Mouse (Mus musculus) intestine, embryonic 14.5 days (tissue): Measurements from ENCODE around the gene Numa1. TPM values are rescaled to one million over a fixed set of nuclear protein-coding genes. Genes with fewer than 3 reads are reported as not detected.
"Not testable (repeated sequence)": the region's sequence is repeated elsewhere in the genome, so short reads cannot be mapped to it uniquely, and the experiment has no call there.

Source experiments
- ATAC-seq: fragments of 200-750 bp; cut with Nextera tagmentation; replicated peaks from 2 replicates; pipeline ENCODE4 v1.8.0; 2017; ENCODE audit warnings: low read depth, moderate number of reproducible peaks, moderate TSS enrichment, moderate library complexity; ENCODE audit not compliant: low FRiP score, low TSS enrichment
- DNase-seq: peaks from one replicate; pipeline ENCODE4 v3.0.0-alpha.2; 2018; ENCODE audit warnings: low spot score
- H3K27ac ChIP-seq: fragments of 300-500 bp; sonication (generic); 2 replicates; pipeline ENCODE4 v1.5.1; 2014; ENCODE audit warnings: low read depth, mild to moderate bottlenecking, control low read depth
- H3K27me3 ChIP-seq: fragments of 300-500 bp; sonication (generic); replicated peaks from 2 replicates; pipeline ENCODE4 v1.6.1; 2014; ENCODE audit warnings: low read length, control low read depth; ENCODE audit not compliant: control insufficient read depth, insufficient read depth
- H3K36me3 ChIP-seq: fragments of 300-500 bp; sonication (generic); 2 replicates; pipeline ENCODE4 v1.6.1; 2014; ENCODE audit warnings: low read length, control low read depth; ENCODE audit not compliant: control insufficient read depth, insufficient read depth
- H3K4me1 ChIP-seq: fragments of 300-500 bp; sonication (generic); replicated peaks from 2 replicates; pipeline ENCODE4 v1.6.1; 2014; ENCODE audit warnings: low read length, control low read depth, mixed read lengths; ENCODE audit not compliant: control insufficient read depth, insufficient read depth
- H3K4me2 ChIP-seq: fragments of 300-500 bp; sonication (generic); 2 replicates; pipeline ENCODE4 v1.6.1; 2014; ENCODE audit warnings: low read length
- H3K4me3 ChIP-seq: fragments of 300-500 bp; sonication (generic); 2 replicates; pipeline ENCODE4 v1.5.1; 2014; ENCODE audit warnings: low read depth, low read length, control low read depth, mixed read lengths
- H3K9ac ChIP-seq: fragments of 300-500 bp; sonication (generic); 2 replicates; pipeline ENCODE4 v1.6.1; 2014; ENCODE audit warnings: mild to moderate bottlenecking, low read length
- H3K9me3 ChIP-seq: fragments of 300-500 bp; sonication (generic); 2 replicates; pipeline ENCODE4 v1.6.1; 2016; ENCODE audit warnings: low read length, control low read depth; ENCODE audit not compliant: control insufficient read depth
- WGBS: fragments of 180-500 bp; shearing (Covaris S2); extraction: QIAGEN DNeasy Blood & Tissue Kit; methylation state at CpG from one replicate; pipeline ENCODE4 v1.1.7; 2014; 5-methylcytosine and 5-hydroxymethylcytosine counted together
- polyA plus RNA-seq: library from polyadenylated mRNA; unstranded; fragments of >200 nt; fragmentation: Nextera tagmentation; extraction: Ambion mirVana; gene quantifications from 2 replicates; pipeline ENCODE4 v1.2.1, GENCODE M21; 2014

The Numa1 gene
- polyA plus RNA-seq, 1 experiment from 2014 or later: 99.6 TPM

GRCm38 (mm10) chr7:101928093-101928492, 5.8 kb upstream of the Numa1 start:
- H3K27me3 ChIP-seq: no peaks in the 10 kb centered on the region
- 83% methylated on average over 3 of the region's 3 CpGs for WGBS
- H3K9me3 ChIP-seq: no peaks in the 10 kb centered on the region
- no peak overlapping the region for H3K4me3 ChIP-seq
- ATAC-seq: no peak
- H3K36me3 ChIP-seq: no peaks in the 10 kb centered on the region
- no peak overlapping the region for H3K4me2 ChIP-seq
- peaks cover 2% of the 10 kb centered on the region; the same call in 1 of the 2 replicates for H3K4me1 ChIP-seq
- H3K9ac ChIP-seq: no peak overlapping the region
- no peak overlapping the region for H3K27ac ChIP-seq
- DNase-seq: no peak

DNA sequence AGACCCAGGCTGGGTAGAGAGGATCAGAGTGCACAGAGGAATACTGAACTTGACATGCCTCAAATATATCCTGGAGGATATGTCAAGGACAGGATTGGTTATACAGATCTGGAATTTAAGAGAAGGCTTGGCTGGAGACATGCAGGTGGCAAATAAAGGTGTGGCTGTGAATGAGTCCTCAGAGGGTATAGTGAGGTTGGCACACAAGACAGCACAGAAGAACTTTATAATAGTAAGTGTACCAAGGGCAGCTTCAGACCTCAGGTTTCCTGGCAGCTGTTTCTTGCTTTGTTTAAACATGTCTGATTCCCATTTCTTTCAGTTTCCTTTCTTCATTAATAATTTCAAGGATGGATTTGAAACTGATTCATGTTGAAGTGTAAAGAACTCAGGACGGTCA, 1.4 kb upstream of the Numa1 start:
- H3K9ac ChIP-seq: peak overlapping the region; percentile 62; the same call in 1 of the 2 replicates
- ATAC-seq: no peak
- no peaks in the 10 kb centered on the region for H3K36me3 ChIP-seq
- peaks cover 7% of the 10 kb centered on the region; the same call in 1 of the 2 replicates for H3K4me1 ChIP-seq
- H3K4me2 ChIP-seq: peak overlapping the region; percentile 77
- H3K9me3 ChIP-seq: no peaks in the 10 kb centered on the region
- H3K4me3 ChIP-seq: peak overlapping the region; percentile 88; the same call in 1 of the 2 replicates
- WGBS: 78% methylated on average over 1 of the region's 1 CpGs
- no peak for DNase-seq
- no peaks in the 10 kb centered on the region for H3K27me3 ChIP-seq
- no peak overlapping the region for H3K27ac ChIP-seq

GRCm38 (mm10) chr7:101933300-101933699, 611 bp upstream of the Numa1 start:
- H3K27ac ChIP-seq: peak overlapping the region; percentile 82
- DNase-seq (no peak), ATAC-seq (peak; percentile 36; the same call in 1 of the 2 replicates)
- H3K36me3 ChIP-seq: no peaks in the 10 kb centered on the region
- 4% methylated on average over 15 of the region's 15 CpGs for WGBS
- H3K9me3 ChIP-seq: no peaks in the 10 kb centered on the region
- H3K27me3 ChIP-seq: no peaks in the 10 kb centered on the region
- peak overlapping the region; percentile 77 for H3K4me2 ChIP-seq
- H3K9ac ChIP-seq: peak overlapping the region; percentile 62
- peaks cover 7% of the 10 kb centered on the region; the same call in 1 of the 2 replicates for H3K4me1 ChIP-seq
- peak overlapping the region; percentile 88 for H3K4me3 ChIP-seq

GRCm38 (mm10) chr7:101935957-101936356, 2.0 kb downstream of the Numa1 start:
- H3K9me3 ChIP-seq: no peaks in the 10 kb centered on the region
- H3K36me3 ChIP-seq: 0 out of 2 replicates have a peak, but pooled peaks cover 4% of the 10 kb centered on the region
- H3K27me3 ChIP-seq: no peaks in the 10 kb centered on the region
- no peak overlapping the region for H3K9ac ChIP-seq
- no peak overlapping the region for H3K27ac ChIP-seq
- H3K4me2 ChIP-seq: no peak overlapping the region
- peaks cover 7% of the 10 kb centered on the region; the same call in 1 of the 2 replicates for H3K4me1 ChIP-seq
- 99% methylated on average over 4 of the region's 4 CpGs for whole genome bisulfite sequencing
- no peak overlapping the region for H3K4me3 ChIP-seq
- ATAC-seq: no peak
- DNase-seq: no peak

DNA sequence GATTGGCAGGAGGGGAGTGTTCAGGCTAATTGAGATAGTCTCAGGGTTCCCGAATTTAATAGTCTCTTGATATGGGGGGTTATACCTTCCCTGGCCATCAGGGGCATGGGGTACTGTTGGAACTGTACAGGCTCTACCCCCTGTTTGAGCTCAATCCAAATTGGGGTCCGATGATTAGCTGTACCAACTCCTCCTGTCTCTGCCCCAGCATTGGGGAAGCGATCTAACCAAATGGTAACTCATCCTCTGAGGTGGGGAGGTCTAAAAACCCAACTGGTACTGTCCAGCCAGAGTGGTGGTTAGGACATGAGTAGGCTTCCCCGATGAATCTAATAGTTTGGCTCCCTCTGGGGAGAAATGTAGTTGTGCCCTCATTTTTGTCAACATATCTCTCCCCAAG, 3.1 kb downstream of the Numa1 start:
- no peak overlapping the region for H3K9ac ChIP-seq
- no peak overlapping the region for H3K27ac ChIP-seq
- 99% methylated on average over 4 of the region's 4 CpGs for WGBS
- H3K36me3 ChIP-seq: 0 out of 2 replicates have a peak, but pooled peaks cover 4% of the 10 kb centered on the region
- H3K4me2 ChIP-seq: no peak overlapping the region
- H3K4me1 ChIP-seq: peaks cover 7% of the 10 kb centered on the region; the same call in 1 of the 2 replicates
- H3K27me3 ChIP-seq: no peaks in the 10 kb centered on the region
- H3K9me3 ChIP-seq: no peaks in the 10 kb centered on the region
- ATAC-seq (no peak), DNase-seq (no peak)
- H3K4me3 ChIP-seq: no peak overlapping the region

DNA sequence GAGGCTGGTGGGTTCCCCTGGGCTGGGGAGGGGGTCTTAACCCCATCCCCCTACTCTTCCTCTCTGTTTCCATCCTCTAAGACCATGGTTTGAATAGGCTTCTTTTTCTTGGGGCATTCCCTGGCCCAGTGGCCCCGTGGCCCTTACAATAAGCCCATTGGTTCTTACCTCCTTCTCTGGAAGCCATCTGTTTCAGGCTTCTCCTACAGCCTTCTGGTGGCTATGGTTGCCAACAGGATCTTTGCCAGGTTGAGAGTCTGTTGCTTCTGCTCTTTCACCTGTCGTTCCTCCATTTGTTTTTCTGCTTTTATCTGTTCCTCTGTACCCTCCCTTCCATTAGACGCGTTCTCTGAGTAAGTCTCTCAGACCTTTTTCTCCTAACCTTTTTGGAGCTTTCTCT, 3.7 kb downstream of the Numa1 start:
- no peak overlapping the region for H3K27ac ChIP-seq
- WGBS: 92% methylated on average over 4 of the region's 4 CpGs
- H3K36me3 ChIP-seq: 0 out of 2 replicates have a peak, but pooled peaks cover 4% of the 10 kb centered on the region
- no peaks in the 10 kb centered on the region for H3K27me3 ChIP-seq
- no peak overlapping the region for H3K4me3 ChIP-seq
- no peaks in the 10 kb centered on the region for H3K9me3 ChIP-seq
- no peak overlapping the region for H3K4me2 ChIP-seq
- H3K9ac ChIP-seq: no peak overlapping the region
- peaks cover 7% of the 10 kb centered on the region; the same call in 1 of the 2 replicates for H3K4me1 ChIP-seq
- ATAC-seq (no peak), DNase-seq (no peak)

GRCm38 (mm10) chr7:101938348-101938747, 4.4 kb downstream of the Numa1 start:
- Histone ChIP-seq H3K9ac (no peak overlapping the region), H3K4me3 (no peak overlapping the region), H3K36me3 (0 out of 2 replicates have a peak, but pooled peaks cover 4% of the 10 kb centered on the region), H3K4me2 (no peak overlapping the region), H3K4me1 (0 out of 2 replicates have a peak, but pooled peaks cover 5% of the 10 kb centered on the region), H3K27ac (no peak overlapping the region), H3K9me3 (no peaks in the 10 kb centered on the region), H3K27me3 (no peaks in the 10 kb centered on the region)
- DNase-seq: no peak
- WGBS: 88% methylated on average over 2 of the region's 2 CpGs
- ATAC-seq: no peak

DNA sequence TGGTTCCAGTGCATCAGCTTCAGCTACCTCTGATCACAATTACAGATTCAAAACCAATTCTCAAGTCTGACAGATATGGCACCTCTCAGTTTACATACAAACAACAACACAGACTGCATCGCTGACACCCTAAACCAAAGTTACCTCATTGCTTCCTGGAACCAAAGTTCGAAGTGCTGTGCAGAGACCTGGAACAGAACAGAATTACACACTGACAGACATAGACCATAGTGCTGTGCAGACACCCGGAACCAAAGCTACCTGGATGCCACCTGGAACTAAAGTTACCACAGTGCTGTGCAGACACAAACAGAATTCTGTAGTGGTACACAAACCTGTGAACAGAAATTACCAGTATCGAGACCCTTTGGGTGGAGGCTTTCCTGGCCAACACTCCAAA, 5.8 kb downstream of the Numa1 start:
- Histone ChIP-seq H3K27ac (no peak overlapping the region), H3K9ac (no peak overlapping the region), H3K4me2 (no peak overlapping the region), H3K9me3 (no peaks in the 10 kb centered on the region), H3K4me1 (0 out of 2 replicates have a peak, but pooled peaks cover 5% of the 10 kb centered on the region), H3K4me3 (no peak overlapping the region), H3K36me3 (0 out of 2 replicates have a peak, but pooled peaks cover 4% of the 10 kb centered on the region), H3K27me3 (no peaks in the 10 kb centered on the region)
- DNase-seq: no peak
- no peak for ATAC-seq
- 93% methylated on average over 4 of the region's 4 CpGs for WGBS

- H3K27me3 ChIP-seq, ATAC-seq, H3K36me3 ChIP-seq, H3K9ac ChIP-seq, H3K4me1 ChIP-seq, H3K4me3 ChIP-seq, H3K4me2 ChIP-seq, H3K9me3 ChIP-seq, H3K27ac ChIP-seq: not testable (repeated sequence)
- WGBS: 87% methylated on average over 5 of the region's 5 CpGs
- DNase-seq: peak; percentile 34
Measured at GRCm38 (mm10) chr7:101949008-101949407, 15.1 kb downstream of the Numa1 start.
